Mouse (Mus musculus): ENCODE measurements around the gene Prn.

The Prn gene

GRCm38 (mm10) chr2:131949767-131950597 is 40.2 kb downstream of the Prn start:
- DNase-seq (ENCODE audit: low read depth, low spot score), result peak; percentile 73

GRCm38 (mm10) chr2:131950598-131951095 is 40.9 kb downstream of the Prn start, which contains the start of gene Prnd:
Gene Prnd, plus strand, starts transcription at chr2:131950861.
- DNase-seq (ENCODE audit: low read depth, low spot score), result peak; percentile 68

- no peak for DNase-seq (ENCODE audit: low read depth, low spot score)
These were observed 42.7 kb downstream of the Prn start for GRCm38 (mm10) chr2:131952456-131952855.

GRCm38 (mm10) chr2:131952961-131953538 is 43.3 kb downstream of the Prn start:
- no peak for DNase-seq (ENCODE audit: low read depth, low spot score)

GRCm38 (mm10) chr2:131953711-131954110 is 44.0 kb downstream of the Prn start:
- no peak for DNase-seq (ENCODE audit: low read depth, low spot score)

GRCm38 (mm10) chr2:131954835-131955234 is 45.1 kb downstream of the Prn start:
- no peak for DNase-seq (ENCODE audit: low read depth, low spot score)

GRCm38 (mm10) chr2:131955264-131955663 is 45.5 kb downstream of the Prn start:
- DNase-seq (ENCODE audit: low read depth, low spot score), result peak; percentile 54

- no peak for DNase-seq (ENCODE audit: low read depth, low spot score)
These were observed 46.8 kb downstream of the Prn start for GRCm38 (mm10) chr2:131956336-131957256.

- DNase-seq (ENCODE audit: low read depth, low spot score), result no peak
These were observed 48.0 kb downstream of the Prn start for GRCm38 (mm10) chr2:131957731-131958222.

GRCm38 (mm10) chr2:131961671-131962070 is 51.9 kb downstream of the Prn start:
- DNase-seq (ENCODE audit: low read depth, low spot score), result no peak

GRCm38 (mm10) chr2:131970597-131970996 is 60.8 kb downstream of the Prn start:
- no peak for DNase-seq (ENCODE audit: low read depth, low spot score)

- no peak for DNase-seq (ENCODE audit: low read depth, low spot score)
These were observed 61.3 kb downstream of the Prn start for GRCm38 (mm10) chr2:131971098-131971497.

GRCm38 (mm10) chr2:131976663-131977062 is 66.9 kb downstream of the Prn start:
- no peak for DNase-seq (ENCODE audit: low read depth, low spot score)

- DNase-seq (ENCODE audit: low read depth, low spot score), result no peak
These were observed 71.1 kb downstream of the Prn start for GRCm38 (mm10) chr2:131980866-131981265.

- peak; percentile 91 for DNase-seq (ENCODE audit: low read depth, low spot score)
These were observed 72.9 kb downstream of the Prn start for GRCm38 (mm10) chr2:131982546-131983196.

GRCm38 (mm10) chr2:131987950-131988349 is 78.2 kb downstream of the Prn start:
- DNase-seq (ENCODE audit: low read depth, low spot score), result no peak

GRCm38 (mm10) chr2:131988550-131988949 is 78.8 kb downstream of the Prn start:
- DNase-seq (ENCODE audit: low read depth, low spot score), result no peak

- peak; percentile 34 for DNase-seq (ENCODE audit: low read depth, low spot score)
These were observed 82.7 kb downstream of the Prn start for GRCm38 (mm10) chr2:131992487-131992886.

- peak; percentile 41 for DNase-seq (ENCODE audit: low read depth, low spot score)
These were observed 83.4 kb downstream of the Prn start for GRCm38 (mm10) chr2:131993151-131993550.

GRCm38 (mm10) chr2:131993563-131994088 is 83.9 kb downstream of the Prn start:
- DNase-seq (ENCODE audit: low read depth, low spot score), result peak; percentile 26

GRCm38 (mm10) chr2:131994971-131995370 is 85.2 kb downstream of the Prn start:
- no peak for DNase-seq (ENCODE audit: low read depth, low spot score)
